Mouse (Mus musculus) thymus, adult 2 months (tissue): ENCODE measurements at regions not wholly inside any gene's neighbourhood (a gene's known extent, or its start where the extent isn't known, plus 50 kb on each side); places are given as distances from the start of the nearest gene placed in this dataset.

ENCODE experiments used
- CTCF ChIP-seq: fragments of 200-500 bp; IDR thresholded peaks from 2 replicates; pipeline ENCODE4 v1.5.1; 2012; ENCODE audit warnings: mild to moderate bottlenecking, control low read depth, low read length, moderate library complexity, borderline replicate concordance; ENCODE audit not compliant: control insufficient read depth, poor library complexity, insufficient read depth; ENCODE audit errors: extremely low read depth
- POLR2A ChIP-seq: fragments of 200-500 bp; IDR thresholded peaks from 2 replicates; pipeline ENCODE4 v1.6.1; 2012; ENCODE audit warnings: mild to moderate bottlenecking, low read length, control low read depth, moderate library complexity; ENCODE audit not compliant: control insufficient read depth, poor library complexity, insufficient read depth; ENCODE audit errors: extremely low read depth

DNA sequence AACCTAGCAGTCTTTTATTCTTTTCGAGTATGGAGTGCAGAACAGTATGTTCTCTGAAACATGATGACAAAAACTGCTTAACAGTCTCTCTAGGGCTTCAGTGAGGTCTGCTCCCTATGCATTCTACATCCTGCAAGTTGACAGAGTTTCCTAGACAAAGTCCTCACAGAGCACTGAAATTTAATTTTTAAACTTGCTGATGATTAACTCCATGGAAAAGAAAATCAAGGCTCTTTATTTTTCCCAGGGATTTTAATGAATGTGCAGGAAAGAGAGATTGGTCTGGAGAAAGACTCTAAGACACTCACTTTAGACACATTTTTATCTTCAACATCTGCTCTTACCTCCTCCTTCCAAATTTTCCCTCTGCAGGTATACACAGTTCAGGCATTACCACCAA, 214.9 kb upstream of the Tnp1 start:
- TF ChIP-seq CTCF: no peak
- TF ChIP-seq POLR2A: no peak
